Mouse (Mus musculus) adrenal gland (tissue): ENCODE results near the gene St7.

Experiments used
- intact Hi-C: fragments of 180-260 bp; cut with DNase I; formaldehyde crosslinking; loops from one replicate; pipeline ENCODE4 v1.15.1; 2025

St7 gene

DNA sequence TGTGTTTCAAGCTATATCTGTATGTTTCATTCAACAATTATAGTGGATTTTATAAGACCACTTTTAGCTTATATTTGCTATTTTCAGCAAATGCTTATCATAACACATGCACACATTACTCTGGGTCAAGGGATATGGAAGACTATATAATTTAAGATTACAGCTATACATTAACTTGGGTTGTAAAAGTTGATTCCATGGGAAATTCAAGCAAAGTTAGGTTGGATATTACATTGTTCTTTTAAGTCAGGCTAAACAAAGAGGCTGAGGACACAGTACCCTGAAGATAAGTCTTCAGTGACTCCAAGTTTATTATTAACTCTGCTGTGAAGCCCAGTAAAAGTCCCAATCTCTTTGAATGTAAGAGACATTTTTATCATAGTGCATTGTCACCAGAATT is 118.8 kb downstream of the St7 start:
- intact Hi-C loops = no loop called here

DNA sequence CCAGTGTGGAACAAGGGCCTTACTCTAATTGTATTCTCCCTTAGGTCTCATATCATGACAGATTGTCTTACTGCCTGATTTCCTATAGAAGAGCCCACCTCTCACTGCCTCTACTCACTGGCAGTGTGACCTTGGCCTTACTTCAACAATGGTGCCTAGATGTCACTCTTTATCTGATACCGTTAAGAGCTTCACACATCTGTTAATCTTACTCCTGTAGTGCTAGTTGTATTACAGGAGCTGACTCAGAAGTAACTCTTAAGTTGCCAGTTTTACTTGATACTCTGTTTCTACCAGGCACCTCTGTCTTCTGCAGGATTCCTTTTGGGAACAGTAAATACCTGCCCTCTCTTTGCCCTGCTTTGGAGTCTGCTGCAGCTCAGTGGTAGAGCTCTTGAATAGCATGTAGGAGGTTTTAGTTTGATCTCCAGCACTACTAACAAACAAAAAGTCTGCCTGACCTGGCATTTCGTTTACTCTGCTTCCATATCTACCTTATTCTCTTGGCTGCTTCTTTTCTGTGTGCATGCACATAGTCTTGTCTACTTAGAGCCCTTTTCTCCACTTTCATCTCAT is 121.4 kb downstream of the St7 start:
- intact Hi-C loops = no loop called here

DNA sequence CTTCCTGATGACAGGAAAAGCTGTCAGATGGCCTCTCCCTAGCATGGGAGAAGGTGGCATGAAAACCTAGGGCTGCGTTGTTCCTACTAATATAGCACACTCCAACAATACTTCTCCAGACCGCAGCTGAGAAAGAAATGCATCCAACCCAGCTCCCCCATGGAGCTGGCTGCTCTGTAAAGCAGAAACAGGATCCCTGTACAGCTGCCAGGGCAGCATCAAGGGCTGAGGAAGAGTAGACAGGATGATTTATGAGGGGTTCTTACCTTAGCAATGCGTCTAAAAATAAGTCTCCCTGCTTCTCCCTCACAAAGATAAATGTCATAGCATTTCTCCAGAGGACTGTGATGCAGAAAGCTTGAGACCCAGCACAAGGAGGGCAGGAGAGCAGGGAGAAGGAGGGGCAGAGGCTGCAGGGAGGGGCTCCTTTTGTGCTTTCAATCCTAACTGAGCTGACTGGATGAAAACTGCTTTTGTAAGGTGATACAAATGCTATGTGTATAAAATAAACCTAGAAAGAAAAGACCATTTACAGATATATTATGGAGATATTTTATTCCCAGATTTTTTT is 124.2 kb downstream of the St7 start:
- intact Hi-C loops = no loop called here

DNA sequence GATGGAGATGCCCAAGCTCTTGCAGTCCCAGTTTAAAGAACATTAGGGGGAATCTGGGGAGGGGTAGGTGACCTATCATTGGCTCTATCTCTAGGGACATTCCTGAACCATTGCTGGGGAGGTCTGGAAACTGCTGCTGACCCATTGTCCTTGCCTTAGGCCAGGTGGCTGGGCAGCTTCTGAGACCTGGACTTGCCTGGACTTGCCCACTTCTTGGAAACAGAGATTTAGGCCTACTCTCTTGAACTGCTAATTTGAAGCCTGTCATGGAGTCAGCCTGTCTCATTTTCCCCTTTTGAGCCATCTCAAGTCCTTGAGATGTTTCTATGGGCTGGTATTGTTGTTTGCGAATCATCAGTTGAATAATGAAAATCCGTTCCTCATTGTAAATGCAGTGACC is 130.9 kb downstream of the St7 start:
- intact Hi-C loops = no loop called here

DNA sequence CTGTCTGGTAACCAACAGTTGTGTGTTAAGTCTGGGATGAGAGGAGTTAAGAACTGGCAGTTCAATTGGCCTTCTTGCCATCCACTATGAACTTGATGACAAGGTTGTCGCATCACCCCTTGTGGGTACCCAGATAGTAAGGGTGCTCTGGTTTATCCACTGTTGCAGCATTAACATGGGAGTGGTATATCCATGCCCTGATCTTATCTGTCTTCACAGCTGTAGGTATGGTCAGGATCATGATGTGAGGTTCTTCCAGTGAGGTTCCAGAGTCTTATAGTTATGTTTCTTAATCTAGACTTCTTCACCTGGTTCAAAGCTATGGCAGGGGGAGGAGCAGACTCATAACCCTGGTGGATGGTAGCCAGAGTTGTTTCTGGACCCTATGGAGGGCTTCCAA is 132.0 kb downstream of the St7 start:
- intact Hi-C loops = no loop called here

DNA sequence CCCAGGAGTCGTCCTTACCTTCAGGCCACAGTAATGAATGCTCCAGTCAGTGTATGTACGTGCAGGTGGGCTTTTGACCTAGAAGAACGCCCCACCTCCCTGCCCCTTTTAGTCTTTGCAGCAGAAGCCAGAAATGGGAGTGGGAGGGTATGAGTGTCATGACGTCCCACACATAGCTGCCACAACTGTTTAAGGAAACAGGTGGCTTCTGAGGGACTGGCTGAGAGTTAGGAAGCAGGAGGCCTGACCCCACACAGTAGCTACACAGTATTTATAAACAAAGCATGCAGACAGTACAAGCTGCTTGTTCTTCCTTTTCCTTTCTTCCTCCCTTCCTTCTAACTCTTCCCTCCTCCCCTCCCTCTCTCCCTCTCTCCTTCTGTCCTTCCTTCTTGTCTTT is 135.6 kb downstream of the St7 start:
- intact Hi-C loops = no loop called here

DNA sequence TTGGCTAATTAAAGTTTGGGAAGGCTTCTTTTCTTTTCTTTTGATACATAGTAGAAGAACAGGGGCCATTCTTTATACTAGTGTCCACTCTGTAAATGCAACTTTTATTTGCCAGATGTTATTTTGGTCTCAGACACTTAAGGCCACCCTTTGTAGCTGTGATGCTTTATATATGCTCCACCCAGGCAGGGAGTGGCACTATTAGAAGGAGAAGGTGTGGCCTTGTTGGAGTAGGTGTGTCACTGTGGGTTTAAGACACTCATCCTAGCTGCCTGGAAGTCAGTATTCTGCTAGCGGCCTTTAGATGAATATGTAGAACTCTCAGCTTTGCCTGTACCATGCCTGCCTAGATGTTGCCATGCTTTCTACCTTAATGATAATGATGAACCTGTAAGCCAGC is 137.2 kb downstream of the St7 start:
- intact Hi-C loops = loop anchor here (5.0 kb wide), 1 partner anchor 153 kb away; no protein-coding TSS in a partner anchor

DNA sequence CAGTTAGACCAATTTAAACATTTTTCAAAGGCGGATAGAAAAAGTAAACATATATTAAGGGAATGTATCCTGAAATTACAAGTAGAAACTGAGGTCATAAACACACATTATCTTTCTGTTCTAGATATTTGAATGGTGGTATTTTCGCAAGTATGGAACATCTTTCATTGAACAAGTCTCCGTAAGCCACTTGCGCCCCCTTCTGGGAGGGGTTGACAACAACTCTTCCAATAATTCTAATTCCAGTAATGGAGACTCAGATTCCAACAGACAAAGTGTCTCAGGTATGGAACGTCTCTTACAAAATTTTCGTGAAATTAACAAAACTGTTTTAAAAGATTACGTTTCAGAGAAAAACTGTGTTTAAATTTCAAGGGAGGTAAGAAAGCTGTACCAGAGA is 141.8 kb downstream of the St7 start:
- intact Hi-C loops = loop anchor here (1.0 to 5.0 kb wide), 2 partner anchors 109 to 157 kb away; no protein-coding TSS in a partner anchor

DNA sequence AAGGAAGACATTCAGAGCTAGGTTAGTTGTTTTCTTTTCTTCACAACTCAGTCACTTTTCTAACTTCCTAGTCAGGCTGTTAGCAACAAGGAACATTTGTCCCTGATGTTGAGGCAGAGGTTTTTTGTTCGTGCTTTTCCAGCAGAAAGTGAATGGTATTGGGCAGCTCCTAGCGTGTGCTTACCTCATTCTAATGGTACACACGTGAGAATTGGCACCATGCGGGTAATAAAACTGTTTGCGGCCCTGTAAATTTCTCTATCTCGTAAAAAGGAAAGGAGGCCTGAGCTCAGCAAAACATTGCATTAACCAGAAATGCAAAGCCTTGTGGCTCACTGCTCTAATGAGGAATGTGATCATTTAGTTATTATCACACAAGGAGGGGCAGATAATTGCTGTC is 143.0 kb downstream of the St7 start:
- intact Hi-C loops = no loop called here

DNA sequence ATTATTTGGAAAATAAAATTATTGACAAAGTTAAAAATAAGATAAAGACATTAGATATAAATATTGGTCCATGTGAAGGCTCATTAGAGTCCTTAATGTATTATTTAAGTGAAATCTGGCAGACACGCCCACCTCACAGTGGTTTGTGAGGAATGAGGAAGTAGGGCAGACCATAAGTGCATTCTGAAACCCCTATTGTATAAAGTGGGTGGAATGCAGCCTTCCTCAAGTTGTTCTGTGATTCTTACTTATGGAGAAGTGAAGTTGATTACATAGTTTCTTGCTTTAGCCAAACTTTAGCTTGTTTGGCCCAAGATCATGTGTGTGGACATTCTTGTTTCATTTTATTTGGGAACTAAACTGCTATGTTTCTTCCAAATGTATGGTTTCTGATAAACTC is 144.9 kb downstream of the St7 start:
- intact Hi-C loops = no loop called here

DNA sequence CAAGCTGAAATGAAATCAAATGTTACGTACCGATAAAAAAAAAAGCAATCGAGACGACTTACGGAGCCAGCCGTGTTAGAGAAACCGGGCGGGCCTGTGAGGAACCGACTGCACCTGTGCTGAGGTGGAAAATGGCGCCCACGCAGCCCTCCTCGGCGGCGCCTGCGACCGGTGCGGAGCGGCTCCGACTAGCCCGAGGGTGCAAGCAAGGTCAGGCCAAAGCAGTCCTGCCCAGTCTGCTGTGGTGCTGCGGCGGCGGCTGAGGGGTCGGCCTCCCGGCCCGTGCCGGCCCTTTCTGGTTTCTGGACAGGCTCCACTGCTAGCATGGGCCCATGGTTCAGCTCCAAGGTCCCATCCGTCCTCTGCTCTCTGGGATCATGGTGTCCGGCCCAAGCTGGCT is 147.7 kb downstream of the St7 start:
- intact Hi-C loops = no loop called here

DNA sequence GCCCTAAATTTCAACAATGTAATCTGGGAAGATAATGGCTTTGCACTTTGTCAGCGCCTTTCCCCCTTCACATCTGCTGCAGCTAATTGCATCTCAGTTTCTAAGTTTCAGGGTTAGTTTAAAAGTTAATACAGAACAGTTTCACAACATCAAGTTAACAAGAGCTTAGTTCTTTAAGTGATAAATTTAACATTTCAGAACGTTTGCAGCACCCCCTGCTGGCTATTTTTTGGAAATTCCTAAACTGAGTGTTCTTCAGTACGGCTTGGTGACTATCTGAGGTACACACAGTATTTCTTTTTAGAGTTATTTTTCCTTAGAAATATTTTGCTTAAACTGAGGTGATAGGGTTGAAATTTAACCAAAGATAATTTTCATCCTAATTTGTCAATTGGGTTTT is 150.0 kb downstream of the St7 start:
- intact Hi-C loops = no loop called here

DNA sequence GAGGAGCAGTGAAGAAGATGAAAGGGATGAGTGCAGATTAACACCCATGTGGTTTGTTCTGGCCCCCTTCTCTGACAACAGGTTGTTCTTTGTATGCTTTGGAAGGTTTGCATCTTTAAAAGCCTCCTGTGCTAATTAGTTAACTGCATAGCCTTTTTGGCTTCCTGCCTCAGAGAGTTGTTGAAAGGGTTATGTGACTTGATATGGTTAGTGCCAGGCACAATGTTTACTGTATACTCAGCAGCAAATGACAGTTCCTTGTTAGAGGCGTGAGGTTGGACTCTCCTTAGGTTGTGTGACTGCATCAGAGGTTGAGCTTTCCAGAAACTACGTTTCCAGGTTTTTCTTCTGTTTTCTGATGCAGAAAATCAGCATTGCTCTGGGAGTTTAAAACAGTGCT is 158.6 kb downstream of the St7 start:
- intact Hi-C loops = no loop called here

DNA sequence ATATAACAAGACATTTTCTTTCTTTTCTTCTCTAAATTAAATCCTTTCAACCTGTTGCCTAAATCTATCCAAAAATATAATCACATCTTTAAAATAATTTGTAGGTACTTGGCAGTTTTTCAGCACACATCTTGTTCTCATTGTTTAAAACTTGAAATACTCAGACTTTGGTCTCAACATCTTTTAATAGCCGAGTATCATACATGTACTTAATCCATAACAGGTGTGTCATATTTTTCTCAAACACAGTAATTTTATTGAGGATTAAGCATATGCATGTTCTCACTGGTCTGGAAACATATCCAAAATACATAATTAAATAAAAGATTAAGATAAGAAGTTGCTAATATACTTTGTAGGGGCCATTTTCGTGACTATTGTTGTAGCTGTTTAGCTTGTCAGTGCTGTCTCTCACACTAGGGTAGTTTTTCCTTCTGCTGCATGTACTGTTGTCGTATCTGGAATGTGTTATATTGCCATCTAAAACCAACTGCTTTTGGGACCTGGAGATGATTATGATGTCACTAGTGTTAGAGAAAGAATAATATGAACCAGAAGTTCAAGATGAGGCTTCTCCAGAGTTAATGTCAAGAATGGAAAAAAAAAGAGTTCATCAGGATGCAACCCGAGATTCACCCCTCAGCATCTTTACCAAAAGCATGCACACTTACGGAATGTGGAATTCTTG is 161.0 kb downstream of the St7 start:
- intact Hi-C loops = no loop called here

DNA sequence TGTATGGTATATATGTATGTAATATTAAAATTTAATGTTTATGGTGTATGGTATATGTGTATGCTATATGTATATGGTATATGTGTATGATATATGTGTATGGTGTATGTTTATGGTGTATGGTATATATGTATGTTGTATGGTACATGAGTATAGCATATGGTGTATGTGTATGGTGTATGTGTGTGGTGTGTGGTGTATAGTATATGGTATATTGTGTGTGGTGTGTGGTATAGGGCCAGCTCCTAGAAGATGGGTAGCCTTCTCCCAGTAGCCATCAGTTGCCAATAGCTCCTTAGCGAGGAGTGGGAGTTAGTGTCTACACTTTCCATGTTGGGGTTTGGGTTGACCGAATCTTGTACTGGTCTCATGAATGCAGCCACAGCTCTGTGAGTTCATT is 162.9 kb downstream of the St7 start:
- intact Hi-C loops = no loop called here

DNA sequence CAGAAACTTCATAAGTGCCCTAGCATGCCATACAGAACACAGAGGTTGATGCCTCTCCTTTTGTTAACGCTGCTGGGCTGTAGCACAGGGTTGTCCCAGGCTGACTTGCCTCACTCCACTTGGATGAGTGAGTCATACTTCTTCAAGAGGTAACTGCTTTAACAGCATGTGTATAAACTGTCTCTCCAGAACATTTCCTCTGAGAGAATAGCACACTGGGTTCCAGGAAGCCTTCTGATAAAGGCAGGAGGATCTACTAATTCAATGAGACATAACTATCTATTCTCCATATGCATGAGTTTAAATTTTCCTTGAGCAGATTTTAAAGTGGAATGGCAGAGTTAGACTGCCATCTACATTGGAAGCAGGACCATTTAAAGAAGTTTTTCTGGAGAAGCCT is 166.8 kb downstream of the St7 start:
- intact Hi-C loops = no loop called here

DNA sequence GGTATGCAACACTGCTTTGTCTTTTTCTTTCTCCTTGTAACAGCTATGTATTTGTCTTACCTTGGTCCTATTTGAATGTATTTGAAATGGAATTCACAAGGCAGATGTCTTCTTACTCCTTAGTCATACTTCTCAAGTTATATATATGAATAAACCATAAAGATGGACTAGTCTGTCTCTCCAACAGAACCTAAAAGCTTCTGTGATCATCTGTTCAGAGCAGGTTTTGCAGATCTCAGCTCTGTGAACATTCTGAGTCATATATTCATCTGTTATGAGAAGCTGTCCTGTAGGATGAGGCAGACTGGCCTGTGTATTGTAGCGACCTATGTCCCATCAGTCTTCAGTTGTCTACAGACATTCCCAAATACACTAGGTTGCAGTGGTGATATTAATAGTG is 167.7 kb downstream of the St7 start:
- intact Hi-C loops = no loop called here

DNA sequence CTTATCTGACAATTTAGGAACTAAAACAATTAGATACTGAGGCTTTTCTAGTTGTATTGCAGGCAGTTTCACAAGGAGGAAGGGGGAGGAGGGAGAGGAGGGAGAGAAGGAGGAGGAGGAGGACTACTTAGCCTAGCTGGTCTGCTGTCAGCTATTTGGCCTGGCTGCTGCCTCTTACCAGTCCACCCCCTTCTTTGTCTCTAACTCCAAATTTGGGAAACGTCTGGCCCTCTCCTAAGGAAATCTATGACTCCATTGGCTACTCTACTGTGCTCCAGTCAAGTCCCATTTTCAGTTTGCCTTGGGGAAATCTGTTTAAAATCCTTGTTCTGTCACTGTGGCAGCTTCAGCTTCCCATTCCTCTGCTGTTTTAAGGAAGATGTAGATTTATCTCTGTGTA is 175.1 kb downstream of the St7 start:
- intact Hi-C loops = no loop called here

DNA sequence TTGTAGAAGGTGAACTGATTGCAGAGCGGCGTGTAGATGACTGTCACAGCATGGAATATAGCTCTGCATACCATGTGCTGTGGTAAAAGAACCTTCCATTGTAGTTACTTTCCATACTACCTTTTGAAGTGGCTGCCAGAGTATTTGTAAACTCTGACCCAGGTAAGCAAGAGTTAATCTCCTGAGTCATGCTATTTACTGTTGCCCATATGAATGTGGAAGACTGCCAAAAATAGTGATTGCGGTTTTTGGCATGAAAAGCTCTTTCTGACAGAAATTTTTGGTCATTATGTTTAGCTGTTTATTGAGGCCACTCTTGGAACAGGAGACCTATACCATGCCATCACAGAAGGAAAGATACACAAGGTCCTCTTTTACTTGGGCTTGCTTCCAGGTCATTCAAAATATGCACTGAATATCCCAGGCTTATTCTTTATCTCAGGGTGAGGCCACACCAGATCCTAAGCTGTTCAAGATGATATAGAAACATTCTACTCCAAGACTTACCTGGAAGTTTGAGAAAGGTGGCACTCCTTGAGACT is 179.2 kb downstream of the St7 start:
- intact Hi-C loops = no loop called here

DNA sequence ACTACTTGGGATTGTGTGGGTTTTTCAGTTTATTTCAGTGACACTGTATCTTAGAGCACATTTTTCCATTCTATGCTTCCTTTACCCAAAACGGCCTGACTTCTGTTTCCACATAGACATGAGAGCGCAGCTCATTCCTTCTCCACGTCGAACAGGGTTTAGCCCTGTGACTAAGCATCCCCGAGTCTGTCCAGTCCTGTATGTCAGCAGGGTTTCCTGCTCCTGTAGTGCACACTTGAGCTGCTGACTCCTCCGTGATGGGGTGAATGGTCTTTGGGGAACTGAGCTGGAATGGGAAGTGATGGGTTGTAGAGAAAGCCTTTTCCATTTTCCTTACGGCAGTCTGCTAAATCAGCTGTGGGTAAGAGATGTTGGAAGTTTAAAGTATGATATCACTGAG is 182.9 kb downstream of the St7 start:
- intact Hi-C loops = no loop called here

DNA sequence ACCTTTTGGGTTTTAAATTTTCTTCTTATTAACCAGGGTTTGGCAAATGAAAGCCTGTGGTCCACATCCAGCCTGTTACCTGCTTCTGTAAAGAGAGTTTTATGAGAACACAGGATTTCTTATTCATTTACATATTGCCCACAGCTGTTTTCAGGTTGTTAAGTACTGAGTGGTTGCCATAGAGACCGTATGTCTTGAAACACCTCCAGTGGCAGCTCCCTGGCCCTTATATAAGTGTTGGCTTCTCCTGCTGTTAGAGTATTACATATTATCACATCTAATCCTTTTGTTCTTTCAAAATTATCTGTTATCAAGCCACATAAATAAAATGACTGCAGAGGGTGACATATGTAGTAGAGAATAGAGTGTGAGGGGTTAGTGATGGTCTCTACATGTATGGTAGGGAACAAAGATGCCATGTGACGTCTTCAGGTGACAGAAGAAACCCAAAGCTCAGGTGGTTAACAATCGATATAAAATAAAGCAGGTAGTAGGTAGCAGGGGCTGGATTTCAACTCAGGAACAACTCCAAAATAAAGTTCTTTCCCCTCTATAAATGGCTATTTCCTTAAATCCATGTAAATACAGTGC is 183.4 kb downstream of the St7 start:
- intact Hi-C loops = no loop called here

DNA sequence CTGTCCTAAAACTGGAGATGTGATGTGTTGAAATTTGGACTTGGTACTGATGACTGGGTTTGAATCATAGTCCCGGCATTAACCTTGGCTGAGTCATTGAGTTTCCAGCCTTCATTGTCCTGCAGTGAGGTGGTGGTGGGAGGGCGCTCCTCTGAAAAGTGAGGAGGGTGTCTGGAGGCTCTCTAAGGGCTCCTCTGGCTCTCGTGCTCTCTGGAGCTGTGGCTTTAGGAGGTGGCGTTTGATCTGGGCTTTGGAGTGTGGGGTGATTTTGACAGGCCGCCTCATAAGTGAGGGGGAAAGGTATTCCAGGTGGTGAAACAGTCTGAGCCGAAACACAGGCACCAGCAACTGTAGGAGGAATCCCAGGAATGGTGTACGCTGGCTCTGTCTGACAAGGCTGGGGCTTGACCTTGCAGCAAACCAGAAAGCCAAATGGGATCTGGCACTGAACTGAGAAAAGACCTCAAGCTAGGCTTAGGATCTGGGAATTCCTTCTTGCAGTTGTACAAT is 184.0 kb downstream of the St7 start:
- intact Hi-C loops = no loop called here
